Mouse (Mus musculus): ENCODE data around the gene Dock9. TPM values are rescaled to one million over a fixed set of nuclear protein-coding genes. Genes with fewer than 3 reads are reported as not detected.

Gene Dock9
- total RNA-seq, 2 experiments from 2014 or later = 79.1 to 100 TPM

DNA sequence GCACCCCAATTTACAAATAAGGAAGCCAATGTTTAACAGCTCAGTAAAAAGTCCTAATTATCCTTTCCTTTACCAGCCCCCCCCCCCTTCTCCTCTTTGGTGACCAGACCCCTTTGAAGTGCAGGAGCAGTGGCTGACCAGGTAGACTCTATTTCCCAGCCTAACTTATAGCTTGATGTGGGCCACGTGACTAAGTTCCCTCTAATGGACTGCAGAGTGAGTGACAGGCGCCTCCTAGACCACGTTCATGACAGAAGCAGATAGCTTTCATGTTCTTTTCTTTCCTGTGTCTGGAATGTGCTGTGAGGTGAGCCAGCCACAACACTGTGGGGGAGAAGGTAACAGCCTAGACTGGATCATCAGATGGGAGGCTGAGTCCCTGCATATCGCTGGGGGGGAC lies 186.1 kb downstream of the Dock9 start:
- intact Hi-C loops (cut with DNase I) = no loop called here

GRCm38 (mm10) chr14:121611098-121611497 lies 186.5 kb downstream of the Dock9 start:
- no peak for DNase-seq (ENCODE audit: low spot score in 2 of 2)
- intact Hi-C loops (cut with DNase I) = no loop called here

More for the DNA sequence above, 186.1 kb downstream of the Dock9 start:
- DNase-seq (ENCODE audit: low spot score in 2 of 2) = no peak

DNA sequence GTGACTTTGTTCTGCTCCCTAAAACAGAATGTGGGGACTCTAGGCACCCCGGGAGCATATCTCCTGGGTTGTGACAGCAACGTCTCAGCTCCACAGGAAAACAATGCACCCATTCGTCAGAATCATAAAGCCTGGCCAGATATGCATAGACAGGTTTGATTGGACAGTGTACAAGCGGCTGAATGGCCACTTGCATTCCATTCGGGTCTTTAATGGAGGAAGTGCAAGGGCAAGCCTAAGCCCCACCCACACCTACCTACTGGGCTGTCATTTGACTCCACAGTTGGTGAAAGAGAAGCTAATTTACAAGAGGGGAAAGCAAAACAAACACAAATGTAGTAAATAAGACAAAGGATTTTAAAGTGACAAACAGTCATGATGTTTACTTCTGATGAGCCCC lies 189.1 kb downstream of the Dock9 start:
- intact Hi-C loops (cut with DNase I) = no loop called here
- DNase-seq (ENCODE audit: low spot score in 2 of 2) = no peak

DNA sequence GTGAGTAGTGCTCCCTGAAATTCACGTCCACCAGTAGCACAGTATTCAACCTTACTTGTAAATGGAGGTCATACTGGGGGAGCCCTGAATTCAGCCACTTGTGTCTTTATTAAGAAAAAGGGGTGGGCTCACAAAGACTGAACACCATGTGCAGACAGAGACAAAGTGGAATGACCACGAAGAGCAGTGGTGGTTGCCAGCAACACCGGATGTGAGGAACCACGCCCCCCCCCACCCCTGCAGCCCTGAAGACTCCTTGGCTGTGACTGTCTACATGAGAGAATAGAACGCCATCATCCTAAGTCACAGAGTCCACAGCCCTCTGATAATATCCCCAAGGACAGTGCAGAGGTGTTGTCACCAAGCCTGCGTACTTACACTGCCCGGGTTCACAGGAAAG lies 191.2 kb downstream of the Dock9 start:
- no peak for DNase-seq (ENCODE audit: low spot score in 2 of 2)
- intact Hi-C loops (cut with DNase I) = no loop called here

DNA sequence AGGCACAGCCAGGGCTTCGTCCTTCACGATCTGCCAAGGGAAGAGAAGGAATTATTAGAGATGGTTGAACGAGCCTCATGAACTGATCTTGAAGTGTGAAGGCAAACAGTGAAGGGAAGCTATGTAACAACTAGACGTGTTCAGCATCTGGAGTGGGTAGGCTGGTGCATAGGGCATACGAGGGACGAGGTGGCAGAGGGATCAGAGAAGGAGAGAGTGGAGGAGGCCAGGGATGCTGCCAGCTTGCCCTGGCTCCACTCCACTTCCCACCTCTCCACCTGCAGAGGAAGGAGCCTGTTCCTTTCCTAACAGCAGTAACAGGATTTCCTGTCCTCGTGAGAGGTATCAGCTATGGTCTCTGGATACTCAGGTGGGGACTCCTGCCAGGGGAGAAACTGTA lies 192.4 kb downstream of the Dock9 start:
- intact Hi-C loops (cut with DNase I) = no loop called here
- DNase-seq (ENCODE audit: low spot score in 2 of 2) = no peak

GRCm38 (mm10) chr14:121604565-121604964 lies 193.1 kb downstream of the Dock9 start:
- intact Hi-C loops (cut with DNase I) = no loop called here
- no peak for DNase-seq (ENCODE audit: low spot score in 2 of 2)

DNA sequence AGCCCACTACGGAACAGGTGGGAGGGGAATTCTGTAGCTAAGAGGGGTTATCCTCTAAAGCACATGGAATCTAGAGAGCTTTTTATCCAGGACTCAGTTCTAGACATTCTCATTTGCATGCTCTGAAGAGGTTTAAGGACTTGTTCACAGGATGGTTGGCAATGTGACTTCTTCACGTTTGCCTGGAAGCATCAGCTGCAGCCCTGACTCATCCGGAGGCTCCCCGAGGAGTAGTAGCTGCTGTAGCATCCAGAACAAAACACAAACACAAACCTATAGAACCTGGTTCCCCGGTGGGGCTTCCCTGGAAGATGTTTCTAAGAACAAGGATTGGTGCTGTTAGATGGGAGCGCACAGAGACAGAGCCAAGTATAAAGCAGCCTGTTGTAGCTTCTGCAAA lies 195.0 kb downstream of the Dock9 start:
- intact Hi-C loops (cut with DNase I) = no loop called here
- no peak for DNase-seq (ENCODE audit: low spot score in 2 of 2)

DNA sequence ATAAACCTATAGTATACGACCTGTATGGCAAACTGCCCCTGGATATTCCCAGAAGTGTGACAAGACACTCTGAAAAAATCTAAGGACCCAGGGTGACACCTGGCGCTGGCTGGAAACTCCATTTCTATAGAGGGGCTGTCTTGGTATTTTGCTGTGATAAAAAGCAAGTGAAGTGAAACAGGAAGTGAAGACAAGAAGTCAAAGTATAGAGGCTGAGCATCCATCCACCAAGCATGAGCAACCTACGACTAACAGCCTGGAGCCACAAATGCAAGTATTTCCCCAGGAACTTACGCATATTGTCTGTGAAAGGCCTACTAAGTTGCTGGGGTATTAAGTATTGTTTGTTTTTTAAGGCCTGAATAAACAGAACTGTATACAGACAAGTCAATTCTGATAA lies 197.1 kb downstream of the Dock9 start:
- intact Hi-C loops (cut with DNase I) = no loop called here
- no peak for DNase-seq (ENCODE audit: low spot score in 2 of 2)

DNA sequence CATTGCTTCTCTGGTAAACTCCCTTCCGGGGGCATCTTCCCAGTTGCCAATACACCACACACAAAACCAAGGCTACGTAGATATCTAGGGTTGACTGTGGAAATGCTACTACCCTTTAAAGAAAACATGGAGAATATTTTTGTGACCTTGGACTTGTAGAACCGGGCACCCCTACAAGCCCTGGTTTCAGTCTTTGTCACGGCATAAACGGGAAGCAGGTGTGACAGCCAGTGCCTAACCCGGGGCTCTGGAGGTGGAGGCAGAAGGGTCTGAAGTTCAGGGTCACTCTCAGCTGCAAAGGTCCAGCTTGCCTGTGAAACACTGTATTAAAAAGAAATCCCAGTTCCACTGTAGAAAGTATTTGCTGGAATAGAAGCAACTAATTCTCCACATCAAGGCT lies 200.6 kb downstream of the Dock9 start:
- intact Hi-C loops (cut with DNase I) = no loop called here
- no peak for DNase-seq (ENCODE audit: low spot score in 2 of 2)

- intact Hi-C loops (cut with DNase I) = no loop called here
- DNase-seq (ENCODE audit: low spot score in 2 of 2) = peak; percentile 43 to 60
Observed at GRCm38 (mm10) chr14:121596631-121597030, 201.0 kb downstream of the Dock9 start.

DNA sequence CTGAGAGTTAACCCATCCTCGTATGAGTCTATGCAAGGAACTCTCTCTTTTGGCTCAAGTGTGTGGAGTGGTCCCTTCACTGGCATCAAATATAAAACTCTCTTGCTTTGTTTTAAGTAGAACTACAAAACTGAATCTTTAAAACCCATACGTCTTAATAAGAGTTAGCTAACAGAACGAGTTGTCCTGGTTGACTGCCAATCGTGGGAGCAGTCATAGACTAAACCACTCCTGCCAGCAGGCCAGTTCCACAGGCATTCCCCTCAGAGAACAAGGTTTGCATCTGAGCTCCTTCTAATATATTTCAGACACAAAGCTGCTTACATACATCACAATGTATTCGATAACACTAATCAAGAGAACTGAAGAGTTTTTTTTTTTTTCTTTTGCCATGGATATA lies 203.0 kb downstream of the Dock9 start:
- intact Hi-C loops (cut with DNase I) = loop anchor here (5.0 kb wide), 1 partner anchor 143 kb away; no protein-coding TSS in a partner anchor
- DNase-seq (ENCODE audit: low spot score in 2 of 2) = no peak

GRCm38 (mm10) chr14:121593313-121593929 lies 204.2 kb downstream of the Dock9 start:
- intact Hi-C loops (cut with DNase I) = loop anchor here (5.0 kb wide), 1 partner anchor 144 kb away; no protein-coding TSS in a partner anchor
- DNase-seq (ENCODE audit: low spot score in 2 of 2) = no peak

DNA sequence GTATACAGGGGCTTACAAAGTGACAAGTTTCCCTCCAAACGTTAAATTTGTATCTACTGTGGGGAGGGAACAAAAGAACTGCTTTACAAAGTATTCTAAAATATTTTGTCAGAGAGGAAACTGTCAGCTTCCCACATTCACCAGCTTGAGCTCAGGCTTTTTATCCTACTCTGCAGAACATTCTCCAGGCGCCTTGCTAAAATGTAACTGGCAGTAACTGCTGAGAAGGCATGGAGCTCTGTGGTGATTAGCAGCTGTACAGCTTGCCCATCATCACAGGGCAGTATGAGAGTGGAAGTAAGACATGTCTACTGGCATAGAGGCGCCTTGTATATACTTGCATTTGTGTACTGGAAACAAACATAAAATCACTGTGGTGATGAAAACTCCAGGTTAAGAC lies 204.7 kb downstream of the Dock9 start:
- intact Hi-C loops (cut with DNase I) = loop anchor here (5.0 kb wide), 1 partner anchor 144 kb away; no protein-coding TSS in a partner anchor

GRCm38 (mm10) chr14:121592356-121592755 lies 205.3 kb downstream of the Dock9 start:
- intact Hi-C loops (cut with DNase I) = loop anchor here (5.0 kb wide), 1 partner anchor 145 kb away; no protein-coding TSS in a partner anchor
- no peak for DNase-seq (ENCODE audit: low spot score in 2 of 2)

More for the DNA sequence above, 204.7 kb downstream of the Dock9 start:
- no peak for DNase-seq (ENCODE audit: low spot score in 2 of 2)

- DNase-seq (ENCODE audit: low spot score in 2 of 2) = peak; percentile 44 to 61
Observed at GRCm38 (mm10) chr14:121589097-121589725, 208.4 kb downstream of the Dock9 start.

GRCm38 (mm10) chr14:121588451-121588850 lies 209.2 kb downstream of the Dock9 start:
- intact Hi-C loops (cut with DNase I) = loop anchor here (5.0 kb wide), 1 partner anchor 209 kb away; the partner anchor contains the start of gene Dock9
- DNase-seq (ENCODE audit: low spot score in 2 of 2) = no peak

More at GRCm38 (mm10) chr14:121589097-121589725, 208.4 kb downstream of the Dock9 start:
- intact Hi-C loops (cut with DNase I) = loop anchor here (5.0 kb wide), 1 partner anchor 208 kb away; the partner anchor contains the start of gene Dock9

GRCm38 (mm10) chr14:121585906-121586765 lies 211.5 kb downstream of the Dock9 start:
- DNase-seq (ENCODE audit: low spot score in 2 of 2) = no peak
- intact Hi-C loops (cut with DNase I) = loop anchor here (5.0 kb wide), 1 partner anchor 211 kb away; the partner anchor contains the start of gene Dock9

DNA sequence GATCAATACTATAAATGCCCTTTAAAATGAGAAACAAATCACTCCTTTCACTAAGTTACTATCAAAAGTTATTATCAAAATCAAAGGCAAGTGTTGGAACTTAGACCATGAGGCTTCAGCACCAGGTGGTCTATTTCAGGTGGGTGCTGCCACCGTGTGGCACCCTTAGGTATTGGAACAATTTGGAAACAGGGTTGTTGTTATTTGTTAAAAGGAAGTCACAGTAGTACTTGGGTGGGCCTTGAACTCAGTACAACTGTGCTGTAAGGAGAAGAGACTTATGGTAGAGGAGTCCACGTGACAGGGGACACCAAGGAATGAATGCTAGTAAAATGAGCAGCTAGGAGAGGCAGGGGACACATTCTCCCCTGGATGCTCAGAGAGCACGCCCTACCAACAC lies 218.6 kb downstream of the Dock9 start:
- intact Hi-C loops (cut with DNase I) = no loop called here
- peak in 1 of 2 experiments; percentile 43 for DNase-seq (ENCODE audit: low spot score in 2 of 2)

DNA sequence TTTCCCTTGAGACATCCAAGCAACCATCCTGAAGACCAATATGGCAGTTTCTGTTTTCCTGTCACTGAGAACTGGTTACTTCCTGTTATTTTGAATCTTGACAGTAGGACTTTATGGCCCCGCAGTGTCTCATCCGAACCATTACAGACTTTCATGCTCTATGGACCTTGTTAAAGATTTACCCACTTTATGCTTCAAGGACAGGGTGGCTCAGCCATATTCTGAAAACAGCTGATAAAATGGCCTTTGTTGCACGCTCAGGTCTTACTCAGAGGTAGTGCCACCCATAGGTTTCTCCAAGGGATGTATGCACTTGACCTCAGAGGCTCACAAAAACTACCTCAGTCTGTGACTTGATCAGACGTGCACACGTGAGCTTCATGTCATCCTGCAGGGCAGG lies 224.2 kb downstream of the Dock9 start:
- DNase-seq (ENCODE audit: low spot score in 2 of 2) = no peak
- intact Hi-C loops (cut with DNase I) = no loop called here

GRCm38 (mm10) chr14:121566794-121567201 lies 230.8 kb downstream of the Dock9 start:
- peak; percentile 32 to 55 for DNase-seq (ENCODE audit: low spot score in 2 of 2)

More at GRCm38 (mm10) chr14:121566794-121567201, 230.8 kb downstream of the Dock9 start:
- intact Hi-C loops (cut with DNase I) = no loop called here
